Mouse (Mus musculus) forebrain, embryonic 12.5 days (tissue): ENCODE data around the gene Sys1. TPM values are rescaled to one million over a fixed set of nuclear protein-coding genes. Genes with fewer than 3 reads are reported as not detected.

ENCODE experiments used
- polyA plus RNA-seq: library from polyadenylated mRNA; unstranded; fragments of >200 nt; fragmentation: Nextera tagmentation; extraction: Ambion mirVana; gene quantifications from 2 replicates; pipeline ENCODE4 v1.2.1, GENCODE M21; 2016

Gene Sys1
- polyA plus RNA-seq, 1 experiment from 2014 or later: 67.4 TPM

Other genes with a start within 250 kb of the Sys1 start
- not detected in 2 replicates for gene Wfdc15b, start 235.3 kb upstream of the Sys1 start, polyA plus RNA-seq
- not detected in 2 replicates for gene Svs2, start 218.5 kb upstream of the Sys1 start, polyA plus RNA-seq
- gene Svs3b, start 200.3 kb upstream of the Sys1 start, polyA plus RNA-seq: not detected in 2 replicates
- gene Svs4, start 178.5 kb upstream of the Sys1 start, polyA plus RNA-seq: not detected in 2 replicates
- gene Svs3a, start 167.7 kb upstream of the Sys1 start, polyA plus RNA-seq: not detected in 2 replicates
- not detected in 2 replicates for gene Svs6, start 140.2 kb upstream of the Sys1 start, polyA plus RNA-seq
- not detected in 2 replicates for gene Svs5, start 124.2 kb upstream of the Sys1 start, polyA plus RNA-seq
- gene Slpi, start 67.9 kb upstream of the Sys1 start, polyA plus RNA-seq: 0.41 TPM in 1 of 2 replicates, not detected in the other
- 0.08 and 0.09 TPM in 2 replicates for gene Rbpjl, start 53.8 kb upstream of the Sys1 start, polyA plus RNA-seq
- gene Matn4, start 51.8 kb upstream of the Sys1 start, polyA plus RNA-seq: 3.3 and 4.0 TPM in 2 replicates
- 12.1 and 12.6 TPM in 2 replicates for gene Sdc4, start 13.1 kb upstream of the Sys1 start, polyA plus RNA-seq
- gene Gm20458, start 4.0 kb downstream of the Sys1 start, polyA plus RNA-seq: 4.7 and 6.2 TPM in 2 replicates
- gene Trp53tg5, start 16.8 kb downstream of the Sys1 start, polyA plus RNA-seq: not detected in 2 replicates
- gene Dbndd2, start 29.1 kb downstream of the Sys1 start, polyA plus RNA-seq: 4.6 and 4.7 TPM in 2 replicates
- 43.3 and 45.2 TPM in 2 replicates for gene Pigt, start 40.6 kb downstream of the Sys1 start, polyA plus RNA-seq
- gene Wfdc2, start 105.4 kb downstream of the Sys1 start, polyA plus RNA-seq: 29.9 and 34.5 TPM in 2 replicates
- gene Spint3, start 116.5 kb downstream of the Sys1 start, polyA plus RNA-seq: not detected in 2 replicates
- not detected in 2 replicates for gene Wfdc6a, start 128.5 kb downstream of the Sys1 start, polyA plus RNA-seq
- gene Eppin, start 136.6 kb downstream of the Sys1 start, polyA plus RNA-seq: not detected in 2 replicates
- gene Wfdc6b, start 156.6 kb downstream of the Sys1 start, polyA plus RNA-seq: not detected in 2 replicates
- gene Wfdc8, start 156.7 kb downstream of the Sys1 start, polyA plus RNA-seq: not detected in 2 replicates
- not detected in 2 replicates for gene Wfdc16, start 181.8 kb downstream of the Sys1 start, polyA plus RNA-seq
- not detected in 2 replicates for gene Wfdc10, start 199.1 kb downstream of the Sys1 start, polyA plus RNA-seq
- gene Wfdc9, start 199.6 kb downstream of the Sys1 start, polyA plus RNA-seq: not detected in 2 replicates
- gene Wfdc11, start 217.1 kb downstream of the Sys1 start, polyA plus RNA-seq: not detected in 2 replicates
- gene Wfdc13, start 228.1 kb downstream of the Sys1 start, polyA plus RNA-seq: not detected in 2 replicates
- gene Spint4, start 241.5 kb downstream of the Sys1 start, polyA plus RNA-seq: not detected in 2 replicates